Mouse (Mus musculus) gastrocnemius, adult 18-20 months (tissue): ENCODE measurements around the gene Zfyve1. TPM values are rescaled to one million over a fixed set of nuclear protein-coding genes. Genes with fewer than 3 reads are reported as not detected.

Experiments used
- DNase-seq: peaks from one replicate; pipeline ENCODE4 v3.0.0; 2021; ENCODE audit warnings: low spot score
- total RNA-seq, 2 experiments: library from RNA; stranded (reverse); gene quantifications; 2 replicates each; pipeline ENCODE4 v1.2.3; 2021

Gene Zfyve1
- total RNA-seq, 2 experiments from 2014 or later: 20.0 to 23.8 TPM

GRCm38 (mm10) chr12:83523892-83524291, 73.1 kb downstream of the Zfyve1 start:
- DNase-seq: no peak

GRCm38 (mm10) chr12:83523056-83523455, 74.0 kb downstream of the Zfyve1 start:
- no peak for DNase-seq

DNA sequence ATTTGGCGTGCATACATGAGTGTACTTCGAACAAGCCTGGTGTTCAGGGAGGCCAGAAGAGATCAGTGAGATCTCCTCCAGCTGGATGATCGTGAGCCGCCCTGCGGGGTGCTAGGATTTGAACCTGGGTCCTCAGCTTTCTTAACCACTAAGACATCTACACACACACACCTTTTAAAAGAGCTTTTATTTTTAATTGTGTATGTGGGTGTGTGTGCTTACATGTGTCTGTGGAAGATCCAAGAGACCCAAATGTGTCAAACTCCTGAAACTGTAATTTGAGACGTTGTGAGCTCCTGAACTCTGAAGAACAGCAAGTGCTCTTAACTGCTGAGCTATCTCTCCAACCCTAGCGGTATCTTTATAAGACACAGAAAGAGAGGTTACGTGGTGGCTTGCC, 75.9 kb downstream of the Zfyve1 start:
- DNase-seq: no peak

GRCm38 (mm10) chr12:83520311-83520890, 76.6 kb downstream of the Zfyve1 start, which contains the start of gene Dcaf4:
Gene Dcaf4 (plus strand): TSS chr12:83520466.
- peak; percentile 99 for DNase-seq

DNA sequence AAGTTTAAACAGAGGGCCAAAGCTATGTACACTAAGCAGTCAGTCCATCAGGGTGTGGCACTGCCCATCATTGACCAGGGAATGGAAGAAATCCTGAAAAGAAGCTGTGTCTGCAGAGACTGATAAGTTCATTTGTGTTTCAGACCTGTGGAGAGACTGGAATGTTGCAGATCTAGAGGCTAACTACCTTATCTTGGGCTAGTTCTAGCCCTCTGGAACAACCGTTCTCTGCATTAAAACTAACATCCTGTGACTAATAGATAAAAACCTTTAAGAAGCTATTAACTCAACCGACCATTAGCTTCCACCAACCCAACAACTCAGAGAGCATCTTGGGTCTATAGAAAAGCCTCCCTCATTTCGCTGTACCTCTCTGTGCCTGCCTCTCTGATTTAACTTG, 79.4 kb downstream of the Zfyve1 start:
- DNase-seq: no peak

DNA sequence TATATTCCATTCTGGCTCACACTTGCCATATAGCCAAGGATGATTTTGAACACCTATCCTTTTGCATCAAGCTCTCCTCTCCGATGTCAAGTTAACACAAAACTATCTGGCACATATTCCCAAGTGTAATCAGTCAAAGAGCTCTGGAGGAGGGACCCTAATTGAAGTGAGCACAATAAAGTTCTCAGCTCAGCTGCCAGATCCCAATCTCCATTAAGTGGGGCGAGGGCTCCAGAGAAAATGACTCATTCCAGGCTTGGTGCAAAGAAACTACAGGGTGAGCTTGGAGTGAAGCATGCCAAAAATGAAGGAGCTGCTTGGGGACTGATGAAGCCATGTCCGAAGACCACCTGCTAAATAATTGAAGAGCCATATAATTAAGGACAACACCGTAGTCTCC, 82.8 kb downstream of the Zfyve1 start:
- DNase-seq: no peak

GRCm38 (mm10) chr12:83513185-83513584, 83.8 kb downstream of the Zfyve1 start:
- DNase-seq: no peak

- DNase-seq: no peak
Observed at GRCm38 (mm10) chr12:83512783-83513182, 84.2 kb downstream of the Zfyve1 start.

DNA sequence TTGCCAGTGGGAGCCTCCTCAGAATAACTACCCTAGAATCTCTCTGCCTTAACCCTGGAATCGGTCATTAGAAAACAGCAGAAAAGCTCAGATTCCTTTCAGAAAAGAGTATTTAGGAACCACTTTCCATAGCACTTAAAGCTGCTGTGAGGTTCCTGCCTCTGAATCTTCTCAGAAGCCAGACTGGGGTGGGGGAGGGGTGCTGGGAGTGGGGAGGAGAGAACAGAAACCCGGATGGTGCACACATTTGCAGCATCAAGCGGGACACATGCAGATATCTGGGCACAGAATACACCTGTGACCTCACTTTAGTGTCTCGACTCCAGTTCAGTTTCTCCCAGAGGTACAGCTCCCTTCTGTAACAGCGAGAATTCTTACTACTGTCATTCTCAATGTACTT, 86.4 kb downstream of the Zfyve1 start:
- DNase-seq: no peak

DNA sequence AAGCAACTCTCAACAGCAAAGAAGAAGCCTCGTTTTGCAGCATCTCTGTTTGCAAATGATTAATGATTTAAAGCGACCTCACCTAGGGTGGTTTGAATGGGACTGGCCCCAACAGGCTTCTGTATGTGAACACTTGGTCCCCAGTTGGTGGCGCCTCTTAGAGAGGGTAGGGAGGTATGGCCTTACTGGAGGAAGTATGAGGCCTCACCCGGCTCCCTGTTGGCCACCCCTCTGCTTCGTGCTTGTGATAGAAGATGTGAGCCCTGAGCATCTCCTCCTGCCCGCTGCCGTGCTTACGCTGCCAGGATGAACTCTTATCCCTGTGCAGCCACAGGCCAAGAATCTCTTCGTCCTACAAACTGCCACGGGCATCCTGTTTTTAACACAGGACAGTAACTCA, 90.5 kb downstream of the Zfyve1 start:
- DNase-seq: no peak

DNA sequence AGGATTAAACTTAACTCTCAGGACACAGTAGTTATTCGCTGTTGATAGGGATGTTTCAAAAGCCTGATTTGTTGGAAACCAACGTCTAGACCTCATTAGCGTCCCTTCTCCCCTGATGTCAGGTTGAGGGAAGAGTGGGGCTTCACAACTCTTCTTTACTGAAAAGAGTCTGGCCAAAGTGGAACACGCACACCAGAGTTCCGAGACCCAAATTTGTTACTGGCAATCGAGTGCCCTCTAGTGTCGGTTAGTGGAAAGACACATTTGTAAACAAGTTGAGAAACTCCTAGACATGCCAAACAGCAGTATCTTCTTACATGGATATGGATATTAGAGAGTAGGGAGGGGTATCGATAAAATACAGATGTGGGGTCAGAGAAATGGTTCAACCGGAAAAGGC, 94.8 kb downstream of the Zfyve1 start:
- peak; percentile 85 for DNase-seq

- no peak for DNase-seq
Observed at GRCm38 (mm10) chr12:83499256-83499655, 97.8 kb downstream of the Zfyve1 start.

DNA sequence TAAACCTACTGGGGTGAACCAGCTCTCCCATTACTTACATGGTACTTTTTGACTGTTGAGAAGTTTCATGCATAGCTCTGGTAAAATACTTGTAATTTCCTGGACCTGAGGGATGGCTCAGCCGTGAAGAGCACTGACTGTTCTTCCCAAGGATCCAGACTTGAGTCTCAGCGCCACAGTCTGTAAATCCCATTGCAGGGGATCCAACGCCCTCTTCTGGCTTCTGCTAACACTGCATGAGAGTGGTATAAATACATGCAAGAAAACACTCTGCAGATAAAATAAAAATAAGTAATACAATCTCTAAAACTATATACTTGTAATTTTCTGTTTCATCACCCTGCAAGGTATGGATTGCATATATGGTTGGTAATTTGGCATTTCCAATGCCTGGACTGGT, 99.1 kb downstream of the Zfyve1 start:
- no peak for DNase-seq

GRCm38 (mm10) chr12:83496736-83497135, 100.3 kb downstream of the Zfyve1 start:
- DNase-seq: no peak

Other genes starting within 250 kb of the Zfyve1 start
- gene Dpf3, start 109.5 kb downstream of the Zfyve1 start, total RNA-seq: 10 to 100 TPM; 21.7 to 23.7 TPM
- 10 to 100 TPM; 19.6 to 21.2 TPM for gene Dcaf4, start 76.8 kb downstream of the Zfyve1 start, total RNA-seq
- 10 to 100 TPM; 35.9 to 40.6 TPM for gene Rbm25, start 34.0 kb upstream of the Zfyve1 start, total RNA-seq
- gene Psen1, start 90.9 kb upstream of the Zfyve1 start, total RNA-seq: 10 to 100 TPM; 25.1 to 31.5 TPM
- gene Papln, start 166.4 kb upstream of the Zfyve1 start, total RNA-seq: under 1 TPM; 0.57 to 0.83 TPM